Mouse (Mus musculus): Measurements from ENCODE around the gene Rad54l2.

The Rad54l2 gene

GRCm38 (mm10) chr9:106788812-106789321 is at the start of gene Rad54l2:
TSS of gene Rad54l2 (minus strand) at chr9:106789194.
- DNase-seq: peak; percentile 80 to 84

- peak; percentile 89 to 93 for DNase-seq
These were observed 33.5 kb upstream of the Rad54l2 start for GRCm38 (mm10) chr9:106822381-106823104.

- DNase-seq: peak; percentile 95 to 97
These were observed 32.8 kb upstream of the Rad54l2 start, which contains the start of gene Dcaf1 for GRCm38 (mm10) chr9:106821618-106822380. TSS of gene Dcaf1 (plus strand) at chr9:106821874.

GRCm38 (mm10) chr9:106821050-106821617 is 32.1 kb upstream of the Rad54l2 start:
- DNase-seq: no peak

- no peak for DNase-seq
These were observed 30.2 kb upstream of the Rad54l2 start for GRCm38 (mm10) chr9:106819201-106819600.

- DNase-seq: no peak
These were observed 29.2 kb upstream of the Rad54l2 start for GRCm38 (mm10) chr9:106818191-106818590.

GRCm38 (mm10) chr9:106806503-106806902 is 17.5 kb upstream of the Rad54l2 start:
- DNase-seq: no peak

GRCm38 (mm10) chr9:106790831-106791230 is 1.8 kb upstream of the Rad54l2 start:
- no peak for DNase-seq

GRCm38 (mm10) chr9:106789363-106789762 is 369 bp upstream of the Rad54l2 start:
- DNase-seq: no peak

GRCm38 (mm10) chr9:106787979-106788811 is 799 bp downstream of the Rad54l2 start:
- no peak for DNase-seq

- no peak for DNase-seq
These were observed 3.8 kb downstream of the Rad54l2 start for GRCm38 (mm10) chr9:106785206-106785605.

- no peak for DNase-seq
These were observed 5.4 kb downstream of the Rad54l2 start for GRCm38 (mm10) chr9:106783554-106783953.

- DNase-seq: no peak
These were observed 8.9 kb downstream of the Rad54l2 start for GRCm38 (mm10) chr9:106780086-106780485.

- DNase-seq: no peak
These were observed 10.7 kb downstream of the Rad54l2 start for GRCm38 (mm10) chr9:106778319-106778718.

- DNase-seq: no peak
These were observed 11.6 kb downstream of the Rad54l2 start for GRCm38 (mm10) chr9:106777423-106777822.

- DNase-seq: no peak
These were observed 12.9 kb downstream of the Rad54l2 start for GRCm38 (mm10) chr9:106776116-106776515.

- DNase-seq: no peak
These were observed 17.2 kb downstream of the Rad54l2 start for GRCm38 (mm10) chr9:106771770-106772169.

- no peak for DNase-seq
These were observed 18.8 kb downstream of the Rad54l2 start for GRCm38 (mm10) chr9:106770216-106770615.

GRCm38 (mm10) chr9:106769781-106770180 is 19.2 kb downstream of the Rad54l2 start:
- DNase-seq: no peak

GRCm38 (mm10) chr9:106756421-106756820 is 32.6 kb downstream of the Rad54l2 start:
- peak in 1 of 2 experiments; percentile 5 for DNase-seq

- DNase-seq: no peak
These were observed 33.2 kb downstream of the Rad54l2 start for GRCm38 (mm10) chr9:106755776-106756175.

GRCm38 (mm10) chr9:106754311-106754710 is 34.7 kb downstream of the Rad54l2 start:
- no peak for DNase-seq

Data from lung, adult 18-20 months (tissue).